Mouse (Mus musculus) lung, postnatal 0 days (tissue): ENCODE data around the gene Msh3. TPM values are rescaled to one million over a fixed set of nuclear protein-coding genes. Genes with fewer than 3 reads are reported as not detected.
"Not testable (repeated sequence)": the region's sequence is repeated elsewhere in the genome, so short reads cannot be mapped to it uniquely, and the experiment has no call there.

Experiments
- ATAC-seq: fragments of 200-750 bp; cut with Nextera tagmentation; 2 replicates; pipeline ENCODE4 v1.8.0; 2017; ENCODE audit warnings: moderate library complexity
- DNase-seq: peaks from one replicate; pipeline ENCODE4 v3.0.0-alpha.2; 2016; ENCODE audit warnings: low spot score
- H3K27ac ChIP-seq: fragments of 300-500 bp; sonication (generic); 2 replicates; pipeline ENCODE4 v1.5.1; 2014; ENCODE audit warnings: antibody characterized with exemption, mild to moderate bottlenecking, low read length, mixed read lengths
- H3K27me3 ChIP-seq: fragments of 300-500 bp; sonication (generic); replicated peaks from 2 replicates; pipeline ENCODE4 v1.6.1; 2014; ENCODE audit warnings: low read length, mixed read lengths; ENCODE audit not compliant: insufficient read depth
- H3K36me3 ChIP-seq: fragments of 300-500 bp; sonication (generic); 2 replicates; pipeline ENCODE4 v1.6.1; 2014; ENCODE audit warnings: low read length, mixed read lengths; ENCODE audit not compliant: insufficient read depth
- H3K4me1 ChIP-seq: fragments of 300-500 bp; sonication (generic); 2 replicates; pipeline ENCODE4 v1.6.1; 2014; ENCODE audit warnings: antibody characterized with exemption, low read depth, low read length, mixed read lengths; ENCODE audit not compliant: insufficient read depth
- H3K4me2 ChIP-seq: fragments of 300-500 bp; sonication (generic); replicated peaks from 2 replicates; pipeline ENCODE4 v1.6.1; 2014; ENCODE audit warnings: low read depth, mild to moderate bottlenecking, low read length, moderate library complexity, mixed read lengths
- H3K4me3 ChIP-seq: fragments of 300-500 bp; sonication (generic); 2 replicates; pipeline ENCODE4 v1.5.1; 2014; ENCODE audit warnings: low read depth, low read length
- H3K9ac ChIP-seq: fragments of 300-500 bp; sonication (generic); replicated peaks from 2 replicates; pipeline ENCODE4 v1.6.1; 2014; ENCODE audit warnings: low read depth, mild to moderate bottlenecking
- H3K9me3 ChIP-seq: fragments of 300-500 bp; sonication (generic); 2 replicates; pipeline ENCODE4 v1.6.1; 2016; ENCODE audit warnings: low read length, mixed read lengths
- CTCF ChIP-seq: IDR thresholded peaks from 2 replicates; pipeline ENCODE4 v1.5.1; 2016; ENCODE audit warnings: antibody characterized with exemption, mild to moderate bottlenecking
- EP300 ChIP-seq: IDR thresholded peaks from 2 replicates; pipeline ENCODE4 v1.6.1; 2016; ENCODE audit warnings: antibody characterized with exemption, mild to moderate bottlenecking, control low read depth
- WGBS: fragments of 180-500 bp; shearing (Covaris S2); extraction: QIAGEN DNeasy Blood & Tissue Kit; methylation state at CpG from one replicate; pipeline ENCODE4 v1.1.7; 2014; 5-methylcytosine and 5-hydroxymethylcytosine counted together
- polyA plus RNA-seq: library from polyadenylated mRNA; unstranded; fragments of >200 nt; fragmentation: Nextera tagmentation; extraction: Ambion mirVana; gene quantifications from 2 replicates; pipeline ENCODE4 v1.2.1, GENCODE M21; 2015

The Msh3 gene
- polyA plus RNA-seq, 1 experiment from 2014 or later = 11.5 TPM

DNA sequence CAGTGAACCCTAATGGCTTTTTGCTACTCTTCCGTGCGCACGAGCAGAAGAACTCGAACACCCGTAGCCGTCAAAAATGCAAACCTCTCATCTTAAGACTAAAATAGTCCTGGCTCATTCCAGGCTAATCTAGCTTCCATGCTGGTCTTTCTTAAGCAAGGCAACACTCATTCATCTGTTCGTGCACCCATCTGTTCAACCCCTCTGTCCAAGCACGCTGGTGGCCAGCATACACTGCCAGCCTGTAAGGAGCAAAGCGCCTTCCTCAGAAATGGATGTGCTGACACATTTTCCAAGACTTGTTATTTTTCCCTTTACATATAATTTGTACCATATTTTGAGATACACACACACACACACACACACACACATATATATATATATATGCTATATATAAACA lies 137.6 kb downstream of the Msh3 start:
- no peak overlapping the region for H3K27ac ChIP-seq
- H3K4me2 ChIP-seq = no peak overlapping the region
- no peak overlapping the region for H3K9ac ChIP-seq
- H3K9me3 ChIP-seq = no peaks in the 10 kb centered on the region
- 91% methylated on average over 9 of the region's 9 CpGs for WGBS
- no peaks in the 10 kb centered on the region for H3K27me3 ChIP-seq
- TF ChIP-seq EP300 (no peak), CTCF (no peak)
- no peak for DNase-seq
- no peak for ATAC-seq
- H3K4me1 ChIP-seq = no peaks in the 10 kb centered on the region
- no peak overlapping the region for H3K4me3 ChIP-seq
- 0 out of 2 replicates have a peak, but pooled peaks cover 9% of the 10 kb centered on the region for H3K36me3 ChIP-seq

DNA sequence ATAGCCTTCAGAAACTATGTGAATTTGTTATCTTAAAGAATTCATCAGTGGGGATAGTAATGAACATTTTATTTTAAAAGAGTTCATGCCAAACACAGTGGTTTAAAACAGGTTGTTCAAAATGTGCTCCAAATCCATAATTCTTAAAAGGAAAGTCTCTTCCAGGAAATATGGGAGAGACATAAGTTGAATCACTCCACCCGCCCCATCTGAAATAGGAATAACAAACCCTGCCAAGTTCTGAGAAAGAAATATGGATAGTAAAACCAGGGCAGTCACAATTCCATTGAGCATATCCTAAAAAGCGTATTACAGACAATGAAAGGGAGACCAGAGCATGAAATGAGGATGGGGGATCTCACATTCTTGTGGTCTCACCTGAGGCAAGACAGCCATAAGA lies 157.9 kb downstream of the Msh3 start:
- no peaks in the 10 kb centered on the region for H3K27me3 ChIP-seq
- no peak overlapping the region for H3K4me2 ChIP-seq
- H3K4me1 ChIP-seq = no peaks in the 10 kb centered on the region
- TF ChIP-seq EP300 (no peak), CTCF (no peak)
- no peaks in the 10 kb centered on the region for H3K9me3 ChIP-seq
- no peak overlapping the region for H3K4me3 ChIP-seq
- no peak for ATAC-seq
- DNase-seq = no peak
- 81% methylated on average over 2 of the region's 2 CpGs for WGBS
- no peak overlapping the region for H3K27ac ChIP-seq
- no peak overlapping the region for H3K9ac ChIP-seq
- H3K36me3 ChIP-seq = no peaks in the 10 kb centered on the region

GRCm38 (mm10) chr13:92193806-92194205 lies 161.0 kb downstream of the Msh3 start:
- H3K27me3 ChIP-seq, DNase-seq, H3K4me3 ChIP-seq, H3K4me2 ChIP-seq, H3K9ac ChIP-seq, H3K36me3 ChIP-seq, H3K9me3 ChIP-seq, ATAC-seq, H3K27ac ChIP-seq, H3K4me1 ChIP-seq: not testable (repeated sequence)
- WGBS = 81% methylated on average over 5 of the region's 5 CpGs

DNA sequence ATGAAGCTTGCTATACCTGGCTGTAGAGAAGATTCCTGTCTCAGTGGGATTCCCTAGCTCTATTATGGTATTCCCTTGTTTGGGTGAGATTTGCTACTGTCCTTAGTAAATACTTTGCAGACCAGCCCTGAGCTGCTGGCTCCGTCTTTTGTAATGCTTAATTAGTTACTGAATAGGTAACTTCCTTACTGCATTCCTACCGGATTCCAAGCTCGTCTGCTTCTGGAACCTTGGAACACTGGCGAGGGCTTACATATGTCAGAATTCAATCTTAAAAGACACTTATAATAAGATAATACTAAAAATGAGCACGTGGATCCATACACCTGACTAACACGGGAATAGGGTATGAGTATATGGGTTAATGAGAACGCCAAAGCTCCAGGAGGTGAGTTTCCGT lies 182.1 kb downstream of the Msh3 start:
- not testable (repeated sequence) for H3K4me2 ChIP-seq, H3K27ac ChIP-seq, H3K9me3 ChIP-seq, H3K4me3 ChIP-seq, DNase-seq, H3K9ac ChIP-seq, ATAC-seq, H3K36me3 ChIP-seq, H3K4me1 ChIP-seq, H3K27me3 ChIP-seq
- 81% methylated on average over 8 of the region's 8 CpGs for WGBS

Other genes starting within 250 kb of the Msh3 start
- 4.0 and 5.3 TPM in 2 replicates for gene Rasgrf2, start 223.3 kb downstream of the Msh3 start, polyA plus RNA-seq
- gene Gm20379, start 49.0 kb downstream of the Msh3 start, polyA plus RNA-seq = 0.25 and 0.79 TPM in 2 replicates
- 2.7 and 3.6 TPM in 2 replicates for gene Dhfr, start 277 bp downstream of the Msh3 start, polyA plus RNA-seq
- gene Ankrd34b, start 70.9 kb upstream of the Msh3 start, polyA plus RNA-seq = 0.18 and 0.24 TPM in 2 replicates
- gene Fam151b, start 129.0 kb upstream of the Msh3 start, polyA plus RNA-seq = 0.30 and 0.39 TPM in 2 replicates
- 6.8 and 8.4 TPM in 2 replicates for gene Zfyve16, start 175.9 kb upstream of the Msh3 start, polyA plus RNA-seq
- not detected in 2 replicates for gene Spz1, start 221.2 kb upstream of the Msh3 start, polyA plus RNA-seq